In genomic region chr4:32387479-32388240, GRCm38 (mm10) we compare ENCODE assay signal across 8 mouse cellular contexts.
DNase-seq lines count a peak whose midpoint lies in the region; ATAC-seq and TF ChIP-seq lines count a peak whose summit lies in the region.

No protein-coding gene starts in this region.

- TF ChIP-seq CTCF in intestine, postnatal 0 days (IDR thresholded peaks at IDR 0.05; ENCODE audit: low read depth) = no peak

- H3K36me3 ChIP-seq in intestine, embryonic 15.5 days = no peaks in the 10 kb centered on the region
- no peaks in the 10 kb centered on the region for H3K36me3 ChIP-seq in intestine, postnatal 0 days (ENCODE audit: control insufficient read depth, insufficient read depth)
- H3K36me3 ChIP-seq in embryonic facial prominence, embryonic 10.5 days (replicated peaks) = no peaks in the 10 kb centered on the region; the same call in 1 of the 2 replicates
- H3K36me3 ChIP-seq in limb, embryonic 15.5 days = no peaks in the 10 kb centered on the region

- no peak overlapping the region for H3K4me2 ChIP-seq in intestine, embryonic 15.5 days (replicated peaks)
- no peak overlapping the region for H3K4me2 ChIP-seq in intestine, postnatal 0 days (replicated peaks; ENCODE audit: low read depth)
- H3K4me2 ChIP-seq in limb, embryonic 15.5 days = no peak overlapping the region

- H3K9ac ChIP-seq in intestine, embryonic 15.5 days = no peak overlapping the region
- no peak overlapping the region for H3K9ac ChIP-seq in intestine, postnatal 0 days (ENCODE audit: low read depth, low read length)
- no peak overlapping the region for H3K9ac ChIP-seq in limb, embryonic 15.5 days

- H3K4me1 ChIP-seq in intestine, embryonic 15.5 days (replicated peaks) = peaks cover 19% of the 10 kb centered on the region; the same call in 1 of the 2 replicates
- no peaks in the 10 kb centered on the region for H3K4me1 ChIP-seq in intestine, postnatal 0 days (replicated peaks; ENCODE audit: control insufficient read depth, insufficient read depth, low read length)
- peaks cover 40% of the 10 kb centered on the region for H3K4me1 ChIP-seq in embryonic facial prominence, embryonic 10.5 days
- H3K4me1 ChIP-seq in limb, embryonic 15.5 days = peaks cover 31% of the 10 kb centered on the region

- DNase-seq in CD8-positive naive resting alpha-beta T cell, adult 2 months (ENCODE audit: low read depth in 2 of 2, low spot score in 2 of 2) = peak; percentile 63 to 76
- DNase-seq in embryonic facial prominence, embryonic 10.5 days (ENCODE audit: low spot score) = peak; percentile 40
- DNase-seq in heart, postnatal 10 days = peak; percentile 82 to 83
- no peak for DNase-seq in cerebellum, adult 9-11 months

- 0 out of 2 replicates have a peak, but pooled peaks have one; percentile 51 for ATAC-seq in intestine, embryonic 15.5 days
- ATAC-seq in intestine, postnatal 0 days = no peak
- ATAC-seq in limb, embryonic 15.5 days (ENCODE audit: insufficient number of reproducible peaks, low FRiP score, low TSS enrichment, low read depth) = no peak
- ATAC-seq in neutrophil, adult 5-6 weeks (ENCODE audit: extremely low read depth, insufficient number of reproducible peaks, low FRiP score, poor library complexity, severe bottlenecking) = peak; percentile 34; the same call in 1 of the 2 replicates

- no peaks in the 10 kb centered on the region for H3K27me3 ChIP-seq in intestine, embryonic 15.5 days (replicated peaks)
- H3K27me3 ChIP-seq in intestine, postnatal 0 days (replicated peaks; ENCODE audit: control insufficient read depth, insufficient read depth, low read length) = no peaks in the 10 kb centered on the region
- H3K27me3 ChIP-seq in embryonic facial prominence, embryonic 10.5 days (replicated peaks; ENCODE audit: low read depth, poor library complexity, severe bottlenecking) = no peaks in the 10 kb centered on the region
- H3K27me3 ChIP-seq in limb, embryonic 15.5 days = no peaks in the 10 kb centered on the region

- 36% methylated on average over 11 of the region's 11 CpGs for WGBS in intestine, embryonic 15.5 days
- WGBS in intestine, postnatal 0 days = 28% methylated on average over 11 of the region's 11 CpGs
- WGBS in embryonic facial prominence, embryonic 10.5 days = 47% methylated on average over 11 of the region's 11 CpGs
- 43% methylated on average over 11 of the region's 11 CpGs for WGBS in limb, embryonic 15.5 days

- H3K27ac ChIP-seq in intestine, embryonic 15.5 days = 0 out of 2 replicates have a peak overlapping the region, but pooled peaks have one; percentile 22
- H3K27ac ChIP-seq in intestine, postnatal 0 days (ENCODE audit: low read depth, low read length) = no peak overlapping the region
- H3K27ac ChIP-seq in embryonic facial prominence, embryonic 10.5 days (replicated peaks) = peak overlapping the region; percentile 31; the same call in 1 of the 2 replicates
- peak overlapping the region; percentile 57 for H3K27ac ChIP-seq in limb, embryonic 15.5 days

- intact Hi-C loops in heart, postnatal 10 days (cut with DNase I) = loop anchor here (5.0 kb wide), 1 partner anchor 50 kb away; no protein-coding TSS in a partner anchor

- H3K4me3 ChIP-seq in intestine, embryonic 15.5 days (replicated peaks) = no peak overlapping the region
- no peak overlapping the region for H3K4me3 ChIP-seq in intestine, postnatal 0 days (ENCODE audit: low read depth, low read length)
- H3K4me3 ChIP-seq in embryonic facial prominence, embryonic 10.5 days = no peak overlapping the region
- H3K4me3 ChIP-seq in limb, embryonic 15.5 days = no peak overlapping the region

- no peaks in the 10 kb centered on the region for H3K9me3 ChIP-seq in intestine, embryonic 15.5 days
- no peaks in the 10 kb centered on the region for H3K9me3 ChIP-seq in intestine, postnatal 0 days (ENCODE audit: control insufficient read depth)
- no peaks in the 10 kb centered on the region for H3K9me3 ChIP-seq in embryonic facial prominence, embryonic 10.5 days
- H3K9me3 ChIP-seq in limb, embryonic 15.5 days = no peaks in the 10 kb centered on the region

Comparison
In these comparisons a context has a peak if more than half of its experiments do, and no peak if none do; other contexts are left out.
1. ATAC-seq: peak in intestine, embryonic 15.5 days (single experiment) and neutrophil, adult 5-6 weeks (single experiment); none in intestine, postnatal 0 days (single experiment) and limb, embryonic 15.5 days (single experiment).